Mouse (Mus musculus) embryo, embryonic 10 days (tissue): ENCODE measurements around the gene Acoxl.

Experiments
- DNase-seq: peaks from one replicate; pipeline ENCODE4 v3.0.0-alpha.2; 2015; ENCODE audit warnings: low spot score

The Acoxl gene

DNA sequence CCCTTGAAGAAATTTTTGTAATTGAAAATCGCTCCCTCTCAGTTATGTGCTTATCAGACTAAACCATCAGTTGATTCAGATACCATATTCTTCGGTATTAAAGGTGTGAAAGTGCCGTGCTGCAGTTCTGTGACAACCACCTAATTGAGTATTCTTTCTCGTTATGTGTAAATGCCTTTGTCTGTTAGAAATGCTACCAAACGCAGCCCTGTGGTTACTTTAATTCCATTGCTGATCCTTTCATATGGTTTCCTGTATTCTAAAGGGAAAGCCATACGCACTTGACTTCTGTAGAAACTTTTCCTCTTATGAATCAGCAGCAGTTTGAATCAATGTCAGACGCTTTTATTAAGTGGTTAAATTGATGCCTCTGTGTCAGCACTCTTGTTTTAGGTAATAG lies 278.9 kb downstream of the Acoxl start:
- no peak for DNase-seq

DNA sequence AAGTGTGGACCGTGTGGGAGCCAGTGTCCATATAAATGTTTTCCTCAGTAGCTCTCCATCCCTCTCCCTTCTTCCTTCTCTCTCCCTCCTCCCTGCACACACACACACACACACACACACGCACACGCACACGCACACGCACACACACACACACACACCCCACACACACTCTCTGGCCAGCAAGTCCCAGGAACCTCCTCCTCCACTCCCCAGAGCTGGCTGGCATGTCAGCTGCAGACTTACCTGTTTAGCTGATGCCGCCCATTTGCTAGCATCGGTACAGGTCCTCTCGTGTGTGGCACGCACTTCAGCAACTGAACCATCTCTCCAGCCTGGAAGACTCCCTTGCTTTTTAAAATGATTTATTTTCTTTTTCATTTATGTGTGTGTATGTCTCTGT lies 280.3 kb downstream of the Acoxl start:
- no peak for DNase-seq

DNA sequence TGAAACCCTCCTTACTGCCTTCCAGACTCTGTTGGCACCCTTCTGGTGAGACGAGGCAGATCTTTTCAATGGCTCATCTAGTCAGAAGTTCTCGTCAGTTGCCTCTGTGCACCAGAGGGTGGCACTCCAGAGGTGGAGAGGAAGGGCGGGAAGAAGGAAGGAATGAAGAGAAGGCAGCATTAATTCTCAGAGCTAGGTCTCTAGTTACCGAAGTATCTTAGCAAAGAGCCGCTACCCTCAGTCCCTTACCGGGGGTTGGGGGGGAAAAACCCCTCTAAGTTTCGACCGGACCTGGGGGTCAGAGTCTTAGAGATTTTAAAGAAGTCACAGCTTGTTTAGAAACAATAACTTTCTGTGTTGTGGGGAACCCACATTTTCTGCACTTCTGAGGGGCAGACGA lies 283.8 kb downstream of the Acoxl start:
- DNase-seq: peak; percentile 84

DNA sequence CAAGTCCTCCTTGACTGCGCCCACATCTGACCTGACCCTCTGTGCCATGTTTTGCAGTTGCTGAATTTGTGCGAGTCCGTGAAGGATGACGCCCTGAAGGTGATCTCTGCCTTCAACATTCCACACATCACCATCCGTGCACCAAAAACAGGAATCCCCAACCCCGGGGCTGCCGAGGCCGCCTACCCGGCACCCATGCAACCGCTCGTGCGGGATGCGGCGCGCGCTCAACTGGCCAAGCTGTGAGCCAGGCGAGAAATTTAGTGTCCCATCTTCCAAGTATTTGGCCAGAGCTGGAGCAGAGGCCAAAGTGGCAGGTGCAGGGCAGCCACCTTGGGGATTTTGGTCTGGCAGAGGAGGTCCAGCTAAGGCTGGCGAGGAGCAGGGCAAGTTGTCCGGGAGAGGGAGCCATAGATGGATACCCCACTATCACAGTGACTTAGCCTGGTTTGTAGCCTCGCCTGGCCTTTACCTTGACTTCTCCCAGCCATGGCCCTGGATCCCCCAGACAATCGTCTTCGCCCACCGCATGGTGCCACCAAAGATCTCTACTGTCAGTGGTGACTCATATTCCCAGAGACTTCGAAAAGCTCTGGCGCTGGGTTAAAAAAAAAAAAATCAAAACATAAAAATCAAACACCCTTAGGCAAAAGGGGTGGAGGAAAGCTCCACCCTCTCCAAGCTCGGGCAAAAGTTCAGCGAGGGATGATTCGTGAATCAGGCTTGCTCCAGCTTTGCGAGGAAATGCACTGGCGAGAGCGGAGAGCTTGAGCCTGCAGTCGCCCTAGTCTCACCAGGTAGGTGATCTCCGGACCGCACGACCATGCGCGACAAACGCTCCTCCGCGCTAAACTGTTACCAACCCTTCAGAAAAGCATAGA lies 284.5 kb downstream of the Acoxl start:
- DNase-seq: peak; percentile 62

DNA sequence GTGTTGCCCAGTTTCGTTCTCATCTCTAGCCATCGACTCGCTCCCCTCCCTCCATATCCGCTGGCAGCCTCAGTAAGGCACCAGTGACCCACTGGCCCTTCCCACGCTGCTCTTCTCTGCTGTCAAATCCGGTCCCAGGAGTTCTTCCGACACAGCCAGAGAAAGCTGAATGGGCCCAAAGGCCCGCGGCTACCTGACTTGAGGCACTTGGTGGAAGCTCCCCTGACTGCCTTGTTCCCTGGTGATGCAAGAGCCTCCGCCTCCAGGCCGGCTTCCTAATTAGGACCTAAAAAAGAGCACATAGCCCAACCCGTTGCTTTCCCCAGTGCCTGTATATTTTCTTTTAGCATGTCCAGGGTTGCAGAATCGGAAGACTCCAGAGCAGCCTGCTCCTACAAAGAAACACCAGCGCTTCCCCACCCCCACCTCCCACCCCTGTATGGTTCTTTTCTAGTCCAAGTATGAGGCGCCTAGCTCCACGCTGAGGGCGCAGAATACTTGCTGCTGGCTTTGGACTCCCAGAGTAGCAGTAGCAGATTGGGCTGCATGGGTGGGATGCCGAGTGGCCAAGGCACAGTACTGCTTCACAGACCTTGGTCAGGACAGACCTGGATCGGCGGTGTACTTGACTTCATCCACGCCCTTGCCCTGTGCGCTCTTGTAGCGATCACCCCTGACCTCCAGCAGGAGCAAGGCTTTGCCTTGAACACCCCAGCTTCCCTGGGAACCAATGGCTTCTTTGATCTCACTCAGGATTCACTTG lies 285.4 kb downstream of the Acoxl start:
- DNase-seq: peak; percentile 57

DNA sequence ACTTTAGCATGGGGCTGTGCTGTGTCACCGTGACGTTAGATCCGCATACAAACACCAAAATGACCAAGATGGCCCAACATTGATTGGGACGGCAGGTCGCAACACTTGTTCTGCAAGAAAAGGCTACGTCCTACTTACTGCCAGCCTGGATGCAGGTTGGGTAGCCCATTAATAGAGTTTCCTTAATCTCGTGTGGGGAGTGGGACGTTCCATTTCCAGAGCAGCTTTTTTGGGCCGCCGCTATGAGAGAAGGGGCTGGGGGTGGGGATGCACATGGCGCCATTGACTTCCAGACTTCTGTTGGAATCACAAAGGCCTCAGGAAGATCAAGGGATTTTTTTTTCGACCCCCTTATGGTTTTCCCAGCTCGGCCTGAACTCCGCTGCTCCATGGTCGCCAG lies 286.0 kb downstream of the Acoxl start:
- DNase-seq: no peak

DNA sequence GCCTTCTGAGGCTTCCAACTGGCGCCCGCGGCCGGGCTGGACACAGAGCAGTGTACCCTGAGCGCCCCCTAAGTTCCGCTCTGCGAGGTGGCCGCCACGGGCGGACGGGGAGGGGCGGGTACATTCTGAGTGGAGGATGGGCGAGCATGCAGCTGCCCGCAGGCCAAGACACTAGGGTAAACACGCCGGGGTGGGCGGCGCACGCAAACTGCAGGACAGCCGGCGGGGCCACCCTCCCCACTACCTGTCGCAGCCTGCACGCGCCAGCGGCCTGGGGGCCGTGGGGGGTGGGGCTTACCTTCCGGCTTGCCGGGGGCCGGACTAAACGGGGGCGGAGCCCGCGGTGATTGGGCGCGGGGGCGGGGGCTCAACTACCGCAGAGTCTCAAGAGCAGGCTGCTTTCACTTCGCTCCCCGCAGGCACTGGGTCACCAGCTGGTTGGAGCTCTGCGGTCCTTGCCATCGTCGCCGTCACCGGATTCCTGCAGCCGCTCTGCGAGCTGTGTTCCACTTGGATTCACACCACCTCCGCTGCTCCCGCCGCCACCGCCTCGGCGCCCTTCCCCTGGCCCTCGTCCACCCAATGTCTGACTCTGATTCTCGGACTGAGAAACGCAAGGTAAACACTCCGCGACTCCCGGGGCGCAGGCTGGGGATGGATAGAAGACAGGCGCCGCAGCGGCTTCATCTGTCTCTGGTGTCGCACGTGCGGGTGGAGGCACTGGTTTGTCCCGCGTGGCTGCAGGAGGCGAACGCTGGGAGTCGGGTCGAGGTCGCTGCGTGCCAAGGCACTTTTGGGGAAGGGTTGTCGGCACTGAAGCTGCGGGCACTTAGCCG lies 287.2 kb downstream of the Acoxl start, which contains the start of gene Bcl2l11:
Gene Bcl2l11, plus strand, starts transcription at position 404 of the 836 bp plus-strand sequence.
- DNase-seq: peak; percentile 95

DNA sequence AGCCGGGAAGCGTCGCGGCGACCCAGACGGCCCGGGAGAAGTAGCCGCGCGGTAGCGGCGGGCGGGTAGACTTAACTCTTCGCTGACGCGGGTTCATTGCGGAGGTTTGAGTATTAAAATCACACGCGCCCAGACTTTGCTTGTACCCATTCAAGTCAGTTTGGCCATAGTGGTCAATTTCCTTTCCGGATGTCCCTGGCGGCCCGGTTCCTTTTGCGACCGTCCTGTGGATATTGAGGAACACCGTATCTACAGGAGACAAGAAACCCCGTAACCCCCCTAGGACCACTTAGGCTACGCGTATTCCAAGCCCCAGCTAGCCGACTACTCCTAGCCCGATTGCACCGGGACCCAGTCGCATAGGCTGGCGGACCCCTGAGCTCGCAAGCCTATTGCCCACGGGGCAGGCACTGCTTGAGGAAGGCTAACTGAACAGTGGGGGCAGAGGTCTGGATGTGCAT lies 287.9 kb downstream of the Acoxl start:
- DNase-seq: peak; percentile 48

DNA sequence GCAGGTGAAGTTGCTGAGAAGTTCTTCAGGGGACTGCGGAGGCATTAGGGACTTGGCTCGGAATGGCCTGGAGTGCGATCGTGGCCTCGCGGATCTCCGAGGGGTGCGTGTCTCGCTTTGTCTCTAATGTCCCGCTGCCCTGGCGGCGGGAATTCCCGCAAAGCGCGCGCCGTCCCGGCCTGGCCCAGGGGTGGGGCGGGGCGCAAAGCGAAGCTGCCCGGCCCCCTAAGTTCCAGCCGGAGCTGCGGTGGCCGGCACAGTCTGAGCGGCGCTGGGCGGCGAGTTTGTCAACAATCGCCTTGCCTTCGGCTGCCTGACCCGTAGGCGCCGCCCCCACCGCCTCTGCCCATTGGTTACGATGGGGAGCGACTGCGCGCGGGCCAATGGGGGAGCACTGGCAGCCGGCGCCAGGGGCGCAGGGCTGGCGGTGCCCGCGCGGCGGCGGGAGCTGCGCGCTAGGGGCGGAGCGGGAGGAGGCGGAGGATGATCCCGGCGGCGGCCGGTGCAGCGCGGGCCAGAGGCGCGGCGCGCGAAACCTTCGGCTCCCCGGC lies 288.5 kb downstream of the Acoxl start:
- DNase-seq: peak; percentile 97

DNA sequence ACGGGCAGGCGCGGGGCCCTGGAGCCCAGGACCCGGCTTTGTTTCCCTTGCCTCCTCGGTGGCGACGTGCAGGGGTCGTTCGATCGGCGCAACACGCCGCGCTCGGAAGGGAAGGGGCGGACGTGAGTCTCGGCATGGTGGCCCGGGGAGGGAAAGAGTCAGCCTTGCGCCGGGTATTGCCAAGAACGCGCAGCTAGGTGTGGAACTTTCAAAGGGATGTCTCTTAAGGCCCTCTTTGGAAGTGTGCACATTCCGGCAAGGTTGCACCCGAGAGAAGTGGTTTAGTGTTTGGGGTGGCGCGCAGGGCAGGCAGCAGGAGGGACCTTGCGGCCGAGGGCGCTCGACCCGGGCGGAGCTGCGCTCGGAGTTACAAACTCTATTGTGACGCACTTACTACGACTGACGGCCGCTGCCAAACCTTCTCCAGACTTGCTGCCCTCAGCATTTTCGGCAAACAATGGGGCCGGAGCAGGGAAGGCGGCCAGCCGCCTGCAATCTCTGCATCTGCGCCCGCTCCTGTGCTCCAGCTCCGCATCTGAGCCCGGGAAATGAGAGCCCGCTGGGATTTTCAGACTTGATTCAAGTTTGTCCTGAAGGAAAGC lies 289.1 kb downstream of the Acoxl start:
- DNase-seq: peak; percentile 87

DNA sequence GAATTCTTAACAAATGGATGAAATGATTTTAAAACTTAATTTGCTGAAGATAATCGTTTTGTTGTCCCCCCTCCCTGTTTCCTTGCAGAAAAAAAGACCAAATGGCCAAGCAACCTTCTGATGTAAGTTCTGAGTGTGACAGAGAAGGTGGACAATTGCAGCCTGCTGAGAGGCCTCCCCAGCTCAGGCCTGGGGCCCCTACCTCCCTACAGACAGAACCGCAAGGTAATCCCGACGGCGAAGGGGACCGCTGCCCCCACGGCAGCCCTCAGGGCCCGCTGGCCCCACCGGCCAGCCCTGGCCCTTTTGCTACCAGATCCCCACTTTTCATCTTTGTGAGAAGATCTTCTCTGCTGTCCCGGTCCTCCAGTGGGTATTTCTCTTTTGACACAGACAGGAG lies 289.9 kb downstream of the Acoxl start:
- no peak for DNase-seq

DNA sequence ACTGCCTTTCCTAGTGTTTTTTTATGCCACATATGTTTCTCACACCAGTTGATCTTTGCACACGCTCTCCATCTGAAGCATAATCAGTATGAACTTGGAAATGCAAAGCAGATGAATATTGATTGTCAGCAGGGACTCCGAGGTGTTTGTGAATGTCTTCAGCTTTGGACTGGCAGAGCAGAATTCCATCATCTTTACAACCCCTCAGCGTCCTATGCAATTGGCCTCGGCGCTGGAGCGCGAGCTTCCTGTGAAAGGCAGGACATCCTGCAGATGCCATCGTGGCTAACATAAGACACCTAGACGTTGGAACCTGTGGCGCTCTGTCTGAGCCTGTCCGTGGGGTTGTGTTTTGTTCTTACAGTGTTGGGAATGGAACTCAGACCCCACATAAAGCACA lies 292.8 kb downstream of the Acoxl start:
- DNase-seq: no peak

DNA sequence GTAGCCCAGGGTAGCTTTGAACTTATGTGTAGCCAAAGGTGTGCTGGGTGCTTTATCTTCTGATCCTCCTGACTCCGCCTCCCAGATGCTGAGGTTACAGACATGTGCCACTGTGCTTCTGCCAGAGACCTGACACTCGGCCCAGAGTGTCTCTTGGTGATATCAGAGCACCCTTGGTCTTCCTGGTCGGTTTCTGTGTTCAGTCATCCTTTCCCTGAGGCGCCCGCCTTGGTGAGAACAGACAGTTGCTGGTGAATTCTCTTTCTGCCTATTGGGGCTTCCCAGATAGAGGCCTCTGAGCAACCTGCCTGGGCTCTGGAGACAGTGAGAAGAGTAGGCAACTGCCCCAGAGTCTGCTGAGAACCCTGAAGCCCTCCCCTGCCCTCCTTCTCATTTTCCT lies 294.0 kb downstream of the Acoxl start:
- DNase-seq: no peak

DNA sequence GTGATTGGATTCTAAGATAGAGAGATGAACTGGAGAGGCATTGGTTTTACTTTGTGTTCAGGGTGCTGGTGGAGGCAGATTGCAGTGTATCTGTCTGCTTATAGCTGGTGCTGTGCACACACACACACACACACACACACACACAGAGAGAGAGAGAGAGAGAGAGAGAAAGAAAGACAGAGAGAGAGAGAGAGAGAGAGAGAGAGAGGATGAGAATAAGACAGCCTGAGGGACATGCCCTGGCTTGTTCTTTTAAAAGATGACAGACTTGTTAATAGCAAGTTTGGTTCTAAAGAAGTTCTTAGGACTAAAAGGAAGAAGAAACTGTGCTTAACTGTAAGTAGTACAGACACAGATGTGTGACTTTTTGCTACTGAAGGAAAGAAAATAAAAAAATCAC lies 295.2 kb downstream of the Acoxl start:
- no peak for DNase-seq

DNA sequence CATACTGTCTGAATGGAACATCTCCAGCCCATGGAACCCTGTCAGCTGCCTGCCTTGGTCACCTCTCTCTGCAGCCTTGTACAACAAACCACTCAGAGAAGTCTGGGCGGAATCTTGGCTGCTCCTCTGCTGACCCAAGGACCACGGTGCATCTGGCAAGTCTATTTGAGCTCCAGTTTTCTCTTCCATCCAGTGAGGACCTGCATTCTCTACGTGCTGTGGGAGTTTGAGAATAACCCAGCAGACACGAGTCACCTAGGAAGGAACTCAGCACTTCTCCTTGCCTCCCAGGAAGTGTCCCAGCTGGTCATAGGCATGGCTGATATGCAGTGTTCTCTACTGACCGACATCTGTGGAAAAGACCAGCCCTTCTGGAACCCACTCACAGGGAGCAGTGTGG lies 295.8 kb downstream of the Acoxl start:
- no peak for DNase-seq

DNA sequence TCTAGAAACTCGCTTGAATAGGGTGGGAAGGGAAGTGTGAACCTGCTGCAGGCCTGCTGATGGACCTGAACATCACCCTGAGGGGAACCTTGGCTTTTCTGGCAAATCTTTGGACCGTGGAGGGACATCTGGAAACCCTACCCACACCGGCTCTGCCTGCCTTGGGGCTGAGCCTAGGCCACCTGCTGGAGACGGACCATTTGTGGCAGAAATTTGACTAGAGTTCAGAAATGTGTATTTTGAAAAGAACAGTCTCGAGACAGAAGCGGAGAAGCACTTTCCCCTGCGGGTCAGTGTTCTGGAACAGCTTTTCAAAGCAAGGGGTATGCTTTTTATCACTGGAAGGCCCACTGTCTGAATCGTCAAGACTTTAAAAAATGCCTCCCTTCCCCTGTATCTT lies 296.3 kb downstream of the Acoxl start:
- DNase-seq: no peak

DNA sequence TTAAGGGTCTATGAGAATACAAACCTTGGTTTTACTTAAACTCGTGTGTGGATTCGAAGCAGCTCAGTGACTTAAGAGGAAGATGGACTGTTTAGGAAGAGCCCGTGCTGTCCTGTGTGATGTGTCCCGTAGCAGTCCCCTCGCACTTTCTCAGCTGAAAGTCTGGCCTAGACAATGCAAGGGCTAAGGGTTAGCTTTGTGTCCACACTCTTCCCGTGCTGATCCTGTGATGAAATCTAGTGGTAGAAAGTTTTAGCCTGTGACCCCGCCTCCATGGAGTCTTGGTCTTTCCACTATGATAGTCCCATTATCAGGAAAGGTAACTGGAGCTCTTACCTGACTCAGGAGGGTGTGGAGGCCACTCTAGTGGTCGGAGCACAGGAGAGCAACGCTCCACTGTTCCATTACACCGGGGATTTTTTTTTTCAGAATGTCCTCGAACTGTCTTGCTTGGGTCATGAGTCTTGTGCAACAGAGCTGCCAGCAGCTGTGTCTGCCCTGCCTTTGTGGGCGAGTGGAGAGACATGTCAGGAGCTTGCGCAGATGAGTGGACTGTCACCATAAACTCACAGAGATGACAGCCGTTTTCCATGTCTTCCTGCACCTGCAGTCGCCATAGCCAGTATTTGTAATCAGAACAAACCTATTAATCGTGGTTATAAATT lies 298.2 kb downstream of the Acoxl start:
- no peak for DNase-seq

DNA sequence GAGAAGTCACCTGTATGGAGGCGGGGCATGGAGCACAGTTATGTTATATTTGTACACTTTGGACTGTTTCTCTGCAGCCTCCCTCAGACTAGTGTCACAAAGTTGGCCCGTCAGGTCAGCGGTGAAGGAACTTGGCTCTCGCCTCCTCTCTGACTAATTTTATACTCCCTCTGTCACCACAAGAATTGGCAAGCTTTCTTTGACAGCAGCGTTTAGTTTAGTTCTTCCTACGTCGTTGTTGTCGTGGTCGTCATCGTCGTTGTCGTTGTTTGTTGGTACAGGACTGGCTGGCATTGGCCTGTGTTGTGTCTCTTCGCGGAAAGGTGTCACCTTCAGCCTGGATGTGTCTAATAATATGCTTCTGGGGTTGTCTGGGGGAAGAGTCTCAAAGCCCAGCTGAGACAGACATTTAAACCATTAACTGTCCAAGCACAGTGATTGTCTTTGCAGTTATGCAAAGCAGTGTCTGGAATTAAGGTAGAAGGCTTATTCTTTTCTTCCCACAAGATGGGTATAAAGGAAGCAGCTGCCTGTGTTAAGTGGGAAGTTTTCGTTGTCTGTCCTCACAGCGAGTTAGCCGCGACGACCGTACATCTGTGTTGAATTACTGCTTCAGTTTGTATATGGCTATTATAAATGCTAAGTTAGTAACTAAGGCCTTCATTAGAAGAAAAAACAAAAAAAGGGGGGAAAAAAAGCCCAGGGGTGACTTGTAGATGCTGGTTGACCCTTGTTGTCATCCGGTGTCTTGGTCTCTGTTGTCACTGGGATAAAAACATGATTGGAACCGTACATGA lies 299.0 kb downstream of the Acoxl start:
- DNase-seq: no peak

DNA sequence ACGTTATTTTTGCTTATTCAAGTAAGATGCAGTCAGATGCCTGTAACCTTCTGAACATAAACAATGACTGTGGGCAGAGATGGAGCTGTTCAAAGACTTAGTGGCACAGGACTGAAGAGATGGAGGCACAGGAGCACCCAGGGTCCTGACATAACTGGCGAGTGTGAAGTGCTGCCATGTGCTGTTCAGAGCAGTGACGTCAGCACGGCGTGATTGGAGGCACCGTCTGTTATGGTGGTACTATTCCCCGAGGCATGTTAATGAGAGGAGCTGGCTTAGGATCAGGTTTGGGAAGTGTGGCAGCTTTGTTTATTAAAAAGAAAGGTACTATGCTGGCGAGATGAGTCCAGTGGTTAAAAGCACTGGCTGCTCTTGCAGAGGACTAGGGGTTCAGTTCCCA lies 300.2 kb downstream of the Acoxl start:
- no peak for DNase-seq

DNA sequence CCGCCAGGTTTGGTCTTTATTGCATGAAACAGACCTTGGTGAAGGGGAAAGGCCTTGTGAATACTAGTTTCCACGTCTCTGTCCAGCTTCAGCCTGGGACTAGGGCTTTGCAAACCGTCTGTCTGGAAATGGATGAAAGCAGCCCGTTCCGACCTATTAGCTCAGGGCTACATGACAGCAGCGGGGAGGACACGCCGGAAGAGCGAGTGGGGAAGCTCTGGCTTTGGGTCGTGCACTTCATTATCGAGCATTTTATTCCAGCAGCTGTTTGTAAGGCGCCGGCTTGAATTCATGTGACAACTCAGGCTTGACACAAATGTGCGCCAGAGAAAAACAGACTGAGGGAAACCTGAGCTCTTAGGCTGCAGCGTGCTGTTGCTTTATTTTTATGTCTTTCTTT lies 301.1 kb downstream of the Acoxl start:
- DNase-seq: no peak
